Mouse (Mus musculus): ENCODE results near the gene Mib2. TPM values are rescaled to one million over a fixed set of nuclear protein-coding genes. Genes with fewer than 3 reads are reported as not detected.
"Not testable (repeated sequence)": the region's sequence is repeated elsewhere in the genome, so short reads cannot be mapped to it uniquely, and the experiment has no call there.

The Mib2 gene
- polyA plus RNA-seq, 1 experiment from 2014 or later = 46.1 TPM

- WGBS = 6% methylated on average over 6 of the region's 6 CpGs
- DNase-seq (ENCODE audit: low spot score) = no peak
- H3K4me1 ChIP-seq (replicated peaks; ENCODE audit: control insufficient read depth, insufficient read depth, low read length) = peaks cover 29% of the 10 kb centered on the region
- ATAC-seq (ENCODE audit: low FRiP score) = no peak
- H3K4me3 ChIP-seq (replicated peaks; ENCODE audit: low read length) = peak overlapping the region; percentile 22; the same call in 1 of the 2 replicates
- peaks cover 66% of the 10 kb centered on the region for H3K36me3 ChIP-seq (replicated peaks; ENCODE audit: control insufficient read depth, insufficient read depth)
- peaks cover 67% of the 10 kb centered on the region for H3K27me3 ChIP-seq (ENCODE audit: control insufficient read depth, insufficient read depth, low read length)
- no peaks in the 10 kb centered on the region for H3K9me3 ChIP-seq (ENCODE audit: control insufficient read depth, low read length)
- H3K9ac ChIP-seq = 0 out of 2 replicates have a peak overlapping the region, but pooled peaks have one; percentile 40
- H3K4me2 ChIP-seq (replicated peaks) = peak overlapping the region; percentile 64
- H3K27ac ChIP-seq = no peak overlapping the region
Measured at GRCm38 (mm10) chr4:155654183-155654455, 14.9 kb downstream of the Mib2 start.

- peak; percentile 31 for DNase-seq (ENCODE audit: low spot score)
- Histone ChIP-seq H3K27ac (no peak overlapping the region), H3K4me1 (replicated peaks; ENCODE audit: control insufficient read depth, insufficient read depth, low read length) (peaks cover 29% of the 10 kb centered on the region), H3K4me3 (replicated peaks; ENCODE audit: low read length) (peak overlapping the region; percentile 31), H3K27me3 (ENCODE audit: control insufficient read depth, insufficient read depth, low read length) (peaks cover 67% of the 10 kb centered on the region), H3K9me3 (ENCODE audit: control insufficient read depth, low read length) (no peaks in the 10 kb centered on the region), H3K4me2 (replicated peaks) (peak overlapping the region; percentile 64), H3K9ac (peak overlapping the region; percentile 61), H3K36me3 (replicated peaks; ENCODE audit: control insufficient read depth, insufficient read depth) (peaks cover 66% of the 10 kb centered on the region)
- peak; percentile 9; the same call in 1 of the 2 replicates for ATAC-seq (ENCODE audit: low FRiP score)
- 2% methylated on average over 31 of the region's 31 CpGs for WGBS
Measured at GRCm38 (mm10) chr4:155653451-155654182, 15.4 kb downstream of the Mib2 start.

GRCm38 (mm10) chr4:155653086-155653450 lies 15.9 kb downstream of the Mib2 start, which contains the start of gene Mmp23:
TSS of gene Mmp23 (minus strand) at chr4:155653384.
- under 1% methylated on average over 33 of the region's 33 CpGs for WGBS
- peak; percentile 30 for DNase-seq (ENCODE audit: low spot score)

GRCm38 (mm10) chr4:155652283-155653085 lies 16.5 kb downstream of the Mib2 start:
- no peak overlapping the region for H3K27ac ChIP-seq
- peak overlapping the region; percentile 31 for H3K4me3 ChIP-seq (replicated peaks; ENCODE audit: low read length)
- WGBS = 19% methylated on average over 36 of the region's 36 CpGs
- peaks cover 72% of the 10 kb centered on the region for H3K36me3 ChIP-seq (replicated peaks; ENCODE audit: control insufficient read depth, insufficient read depth)
- no peaks in the 10 kb centered on the region for H3K9me3 ChIP-seq (ENCODE audit: control insufficient read depth, low read length)
- DNase-seq (ENCODE audit: low spot score) (no peak), ATAC-seq (ENCODE audit: low FRiP score) (no peak)
- peak overlapping the region; percentile 61 for H3K9ac ChIP-seq
- peaks cover 29% of the 10 kb centered on the region for H3K4me1 ChIP-seq (replicated peaks; ENCODE audit: control insufficient read depth, insufficient read depth, low read length)
- peak overlapping the region; percentile 64 for H3K4me2 ChIP-seq (replicated peaks)
- H3K27me3 ChIP-seq (ENCODE audit: control insufficient read depth, insufficient read depth, low read length) = peaks cover 67% of the 10 kb centered on the region

More at GRCm38 (mm10) chr4:155653086-155653450, 15.9 kb downstream of the Mib2 start, which contains the start of gene Mmp23:
- H3K9ac ChIP-seq = peak within 1 kb of the TSS; percentile 61
- no peak within 1 kb of the TSS for H3K27ac ChIP-seq
- H3K4me3 ChIP-seq (replicated peaks; ENCODE audit: low read length) = peak within 1 kb of the TSS; percentile 31
- H3K4me1 ChIP-seq (replicated peaks; ENCODE audit: control insufficient read depth, insufficient read depth, low read length) = peaks cover 29% of the 10 kb centered on the region
- ATAC-seq (ENCODE audit: low FRiP score) = peak; percentile 38
- peak within 1 kb of the TSS; percentile 64 for H3K4me2 ChIP-seq (replicated peaks)
- H3K27me3 ChIP-seq (ENCODE audit: control insufficient read depth, insufficient read depth, low read length) = peaks cover 67% of the 10 kb centered on the region
- H3K36me3 ChIP-seq (replicated peaks; ENCODE audit: control insufficient read depth, insufficient read depth) = peaks cover 67% of the 10 kb centered on the region
- no peaks in the 10 kb centered on the region for H3K9me3 ChIP-seq (ENCODE audit: control insufficient read depth, low read length)

- H3K27ac ChIP-seq = no peak overlapping the region
- H3K4me2 ChIP-seq (replicated peaks) = no peak overlapping the region
- H3K9me3 ChIP-seq (ENCODE audit: control insufficient read depth, low read length) = no peaks in the 10 kb centered on the region
- DNase-seq (ENCODE audit: low spot score) (no peak), ATAC-seq (ENCODE audit: low FRiP score) (no peak)
- H3K9ac ChIP-seq = no peak overlapping the region
- H3K4me1 ChIP-seq (replicated peaks; ENCODE audit: control insufficient read depth, insufficient read depth, low read length) = peaks cover 29% of the 10 kb centered on the region
- H3K27me3 ChIP-seq (ENCODE audit: control insufficient read depth, insufficient read depth, low read length) = peaks cover 63% of the 10 kb centered on the region
- 69% methylated on average over 15 of the region's 15 CpGs for WGBS
- H3K36me3 ChIP-seq (replicated peaks; ENCODE audit: control insufficient read depth, insufficient read depth) = peaks cover 72% of the 10 kb centered on the region
- no peak overlapping the region for H3K4me3 ChIP-seq (replicated peaks; ENCODE audit: low read length)
Measured at GRCm38 (mm10) chr4:155651553-155652269, 17.3 kb downstream of the Mib2 start.

GRCm38 (mm10) chr4:155649355-155649754 lies 19.6 kb downstream of the Mib2 start:
- peaks cover 18% of the 10 kb centered on the region for H3K4me1 ChIP-seq (replicated peaks; ENCODE audit: control insufficient read depth, insufficient read depth, low read length)
- DNase-seq (ENCODE audit: low spot score) = no peak
- no peak for ATAC-seq (ENCODE audit: low FRiP score)
- H3K4me3 ChIP-seq (replicated peaks; ENCODE audit: low read length) = no peak overlapping the region
- no peak overlapping the region for H3K4me2 ChIP-seq (replicated peaks)
- peaks cover 40% of the 10 kb centered on the region for H3K27me3 ChIP-seq (ENCODE audit: control insufficient read depth, insufficient read depth, low read length)
- WGBS = 91% methylated on average over 11 of the region's 11 CpGs
- no peak overlapping the region for H3K9ac ChIP-seq
- no peaks in the 10 kb centered on the region for H3K9me3 ChIP-seq (ENCODE audit: control insufficient read depth, low read length)
- H3K27ac ChIP-seq = no peak overlapping the region
- H3K36me3 ChIP-seq (replicated peaks; ENCODE audit: control insufficient read depth, insufficient read depth) = peaks cover 78% of the 10 kb centered on the region

GRCm38 (mm10) chr4:155645721-155646120 lies 23.3 kb downstream of the Mib2 start:
- 96% methylated on average over 5 of the region's 5 CpGs for WGBS
- DNase-seq (ENCODE audit: low spot score) = no peak
- Histone ChIP-seq H3K9ac (no peak overlapping the region), H3K9me3 (ENCODE audit: control insufficient read depth, low read length) (no peaks in the 10 kb centered on the region), H3K27ac (no peak overlapping the region), H3K4me1 (replicated peaks; ENCODE audit: control insufficient read depth, insufficient read depth, low read length) (no peaks in the 10 kb centered on the region), H3K4me3 (replicated peaks; ENCODE audit: low read length) (no peak overlapping the region), H3K27me3 (ENCODE audit: control insufficient read depth, insufficient read depth, low read length) (peaks cover 4% of the 10 kb centered on the region), H3K36me3 (replicated peaks; ENCODE audit: control insufficient read depth, insufficient read depth) (peaks cover 97% of the 10 kb centered on the region), H3K4me2 (replicated peaks) (no peak overlapping the region)
- no peak for ATAC-seq (ENCODE audit: low FRiP score)

- not testable (repeated sequence) for H3K4me3 ChIP-seq (replicated peaks; ENCODE audit: low read length); H3K4me2 ChIP-seq (replicated peaks); DNase-seq (ENCODE audit: low spot score); ATAC-seq (ENCODE audit: low FRiP score); H3K27me3 ChIP-seq (ENCODE audit: control insufficient read depth, insufficient read depth, low read length); H3K9ac ChIP-seq; H3K4me1 ChIP-seq (replicated peaks; ENCODE audit: control insufficient read depth, insufficient read depth, low read length); H3K9me3 ChIP-seq (ENCODE audit: control insufficient read depth, low read length); H3K27ac ChIP-seq
- H3K36me3 ChIP-seq (replicated peaks; ENCODE audit: control insufficient read depth, insufficient read depth) = peaks cover 97% of the 10 kb centered on the region
- 100% methylated on average over 2 of the region's 2 CpGs for WGBS
Measured at GRCm38 (mm10) chr4:155645308-155645707, 23.7 kb downstream of the Mib2 start, which contains the start of gene Gm10563. TSS of gene Gm10563 (minus strand) at chr4:155645408.

- Histone ChIP-seq H3K4me1 (replicated peaks; ENCODE audit: control insufficient read depth, insufficient read depth, low read length) (no peaks in the 10 kb centered on the region), H3K9me3 (ENCODE audit: control insufficient read depth, low read length) (no peaks in the 10 kb centered on the region), H3K4me3 (replicated peaks; ENCODE audit: low read length) (no peak overlapping the region), H3K4me2 (replicated peaks) (no peak overlapping the region), H3K27me3 (ENCODE audit: control insufficient read depth, insufficient read depth, low read length) (no peaks in the 10 kb centered on the region), H3K27ac (no peak overlapping the region), H3K9ac (no peak overlapping the region), H3K36me3 (replicated peaks; ENCODE audit: control insufficient read depth, insufficient read depth) (peaks cover 95% of the 10 kb centered on the region)
- no peak for DNase-seq (ENCODE audit: low spot score)
- no peak for ATAC-seq (ENCODE audit: low FRiP score)
- WGBS = 94% methylated on average over 1 of the region's 1 CpGs
Measured at GRCm38 (mm10) chr4:155643531-155643930, 25.5 kb downstream of the Mib2 start.
